Mouse (Mus musculus) forebrain, embryonic 11.5 days (tissue): ENCODE measurements at regions not wholly inside any gene's neighbourhood (a gene's known extent, or its start where the extent isn't known, plus 50 kb on each side); places are given as distances from the start of the nearest gene placed in this dataset.

ENCODE experiments used
- ATAC-seq: fragments of 200-750 bp; cut with Nextera tagmentation; replicated peaks from 2 replicates; pipeline ENCODE4 v1.8.0; 2017; ENCODE audit warnings: moderate TSS enrichment; ENCODE audit not compliant: low FRiP score
- DNase-seq: peaks from one replicate; pipeline ENCODE4 v3.0.0-alpha.2; 2017; ENCODE audit warnings: low spot score
- H3K27ac ChIP-seq: fragments of 300-500 bp; sonication (generic); 2 replicates; pipeline ENCODE4 v1.5.1; 2014; ENCODE audit warnings: low read depth, low read length
- H3K27me3 ChIP-seq: fragments of 300-500 bp; sonication (generic); 2 replicates; pipeline ENCODE4 v1.6.1; 2014; ENCODE audit warnings: mild to moderate bottlenecking, low read length, mixed read lengths; ENCODE audit not compliant: control insufficient read depth, insufficient read depth
- H3K36me3 ChIP-seq: fragments of 300-500 bp; sonication (generic); 2 replicates; pipeline ENCODE4 v1.6.1; 2014; ENCODE audit warnings: mild to moderate bottlenecking, low read length, moderate library complexity, mixed read lengths; ENCODE audit not compliant: control insufficient read depth, insufficient read depth
- H3K4me1 ChIP-seq: fragments of 300-500 bp; sonication (generic); replicated peaks from 2 replicates; pipeline ENCODE4 v1.6.1; 2014; ENCODE audit warnings: low read length, mixed read lengths; ENCODE audit not compliant: control insufficient read depth, insufficient read depth
- H3K4me2 ChIP-seq: fragments of 300-500 bp; sonication (generic); 2 replicates; pipeline ENCODE4 v1.6.1; 2014; ENCODE audit warnings: low read depth, mild to moderate bottlenecking, low read length, moderate library complexity, mixed read lengths; ENCODE audit not compliant: severe bottlenecking
- H3K4me3 ChIP-seq: fragments of 300-500 bp; sonication (generic); 2 replicates; pipeline ENCODE4 v1.5.1; 2014; ENCODE audit warnings: low read depth, low read length
- H3K9ac ChIP-seq: fragments of 300-500 bp; sonication (generic); 2 replicates; pipeline ENCODE4 v1.6.1; 2014; ENCODE audit warnings: low read length
- H3K9me3 ChIP-seq: fragments of 300-500 bp; sonication (generic); 2 replicates; pipeline ENCODE4 v1.6.1; 2016; ENCODE audit warnings: low read length, mixed read lengths; ENCODE audit not compliant: control insufficient read depth
- WGBS: fragments of 180-500 bp; shearing (Covaris S2); extraction: QIAGEN DNeasy Blood & Tissue Kit; methylation state at CpG from one replicate; pipeline ENCODE4 v1.1.7; 2014; 5-methylcytosine and 5-hydroxymethylcytosine counted together

GRCm38 (mm10) chr16:58236857-58237256, 171.4 kb upstream of the Dcbld2 start:
- ATAC-seq (no peak), DNase-seq (no peak)
- Histone ChIP-seq H3K27ac (no peak overlapping the region), H3K4me3 (no peak overlapping the region), H3K9ac (no peak overlapping the region), H3K4me2 (no peak overlapping the region), H3K9me3 (no peaks in the 10 kb centered on the region), H3K36me3 (no peaks in the 10 kb centered on the region), H3K4me1 (no peaks in the 10 kb centered on the region), H3K27me3 (no peaks in the 10 kb centered on the region)
- 85% methylated on average over 1 of the region's 1 CpGs for WGBS

- WGBS, result 85% methylated on average over 3 of the region's 3 CpGs
- ATAC-seq (no peak), DNase-seq (no peak)
- H3K36me3 ChIP-seq, result no peaks in the 10 kb centered on the region
- H3K4me1 ChIP-seq, result no peaks in the 10 kb centered on the region
- H3K9me3 ChIP-seq, result no peaks in the 10 kb centered on the region
- H3K27ac ChIP-seq, result no peak overlapping the region
- no peak overlapping the region for H3K4me2 ChIP-seq
- H3K4me3 ChIP-seq, result no peak overlapping the region
- no peak overlapping the region for H3K9ac ChIP-seq
- no peaks in the 10 kb centered on the region for H3K27me3 ChIP-seq
These were observed 132.0 kb upstream of the Dcbld2 start for GRCm38 (mm10) chr16:58276281-58276680.

GRCm38 (mm10) chr16:58281474-58281873, 126.8 kb upstream of the Dcbld2 start:
- no peak for DNase-seq
- WGBS, result 68% methylated on average over 3 of the region's 3 CpGs
- Histone ChIP-seq H3K36me3 (no peaks in the 10 kb centered on the region), H3K4me1 (no peaks in the 10 kb centered on the region), H3K9me3 (no peaks in the 10 kb centered on the region), H3K27me3 (no peaks in the 10 kb centered on the region), H3K4me3 (no peak overlapping the region), H3K4me2 (no peak overlapping the region), H3K9ac (no peak overlapping the region), H3K27ac (no peak overlapping the region)
- ATAC-seq, result no peak

- no peaks in the 10 kb centered on the region for H3K9me3 ChIP-seq
- ATAC-seq, result no peak
These were observed 113.8 kb upstream of the Dcbld2 start for GRCm38 (mm10) chr16:58294457-58294856.

GRCm38 (mm10) chr16:58295128-58295527, 113.1 kb upstream of the Dcbld2 start:
- ATAC-seq (no peak), DNase-seq (no peak)
- Histone ChIP-seq H3K9me3 (no peaks in the 10 kb centered on the region), H3K4me3 (no peak overlapping the region), H3K4me2 (no peak overlapping the region), H3K36me3 (no peaks in the 10 kb centered on the region), H3K4me1 (no peaks in the 10 kb centered on the region), H3K9ac (no peak overlapping the region), H3K27ac (no peak overlapping the region), H3K27me3 (no peaks in the 10 kb centered on the region)
- WGBS, result 87% methylated on average over 1 of the region's 1 CpGs

More at GRCm38 (mm10) chr16:58294457-58294856, 113.8 kb upstream of the Dcbld2 start:
- no peaks in the 10 kb centered on the region for H3K36me3 ChIP-seq
- H3K27ac ChIP-seq, result no peak overlapping the region
- DNase-seq, result no peak
- no peaks in the 10 kb centered on the region for H3K27me3 ChIP-seq
- no peak overlapping the region for H3K4me2 ChIP-seq
- no peak overlapping the region for H3K4me3 ChIP-seq
- no peak overlapping the region for H3K9ac ChIP-seq
- 94% methylated on average over 3 of the region's 3 CpGs for WGBS
- H3K4me1 ChIP-seq, result no peaks in the 10 kb centered on the region

- ATAC-seq (peak; percentile 82), DNase-seq (peak; percentile 67)
- 18% methylated on average over 4 of the region's 4 CpGs for whole genome bisulfite sequencing
- no peaks in the 10 kb centered on the region for H3K36me3 ChIP-seq
- no peak overlapping the region for H3K4me3 ChIP-seq
- H3K27ac ChIP-seq, result no peak overlapping the region
- H3K4me2 ChIP-seq, result no peak overlapping the region
- H3K27me3 ChIP-seq, result no peaks in the 10 kb centered on the region
- H3K4me1 ChIP-seq, result no peaks in the 10 kb centered on the region
- no peak overlapping the region for H3K9ac ChIP-seq
- H3K9me3 ChIP-seq, result no peaks in the 10 kb centered on the region
These were observed 108.7 kb upstream of the Dcbld2 start for GRCm38 (mm10) chr16:58299495-58299894.

GRCm38 (mm10) chr16:58300098-58300497, 108.1 kb upstream of the Dcbld2 start:
- H3K9ac ChIP-seq, result no peak overlapping the region
- H3K27ac ChIP-seq, result no peak overlapping the region
- H3K4me3 ChIP-seq, result no peak overlapping the region
- H3K36me3 ChIP-seq, result no peaks in the 10 kb centered on the region
- no peaks in the 10 kb centered on the region for H3K9me3 ChIP-seq
- H3K4me2 ChIP-seq, result no peak overlapping the region
- 92% methylated on average over 6 of the region's 6 CpGs for WGBS
- no peaks in the 10 kb centered on the region for H3K27me3 ChIP-seq
- ATAC-seq (no peak), DNase-seq (no peak)
- no peaks in the 10 kb centered on the region for H3K4me1 ChIP-seq

- ATAC-seq, result no peak; the same call in 1 of the 2 replicates
These were observed 104.7 kb upstream of the Dcbld2 start for GRCm38 (mm10) chr16:58303555-58303954.

GRCm38 (mm10) chr16:58316889-58317455, 91.3 kb upstream of the Dcbld2 start:
- ATAC-seq, result no peak
- no peaks in the 10 kb centered on the region for H3K4me1 ChIP-seq
- H3K36me3 ChIP-seq, result no peaks in the 10 kb centered on the region
- DNase-seq, result no peak
- H3K4me3 ChIP-seq, result no peak overlapping the region
- no peaks in the 10 kb centered on the region for H3K9me3 ChIP-seq
- H3K27me3 ChIP-seq, result no peaks in the 10 kb centered on the region
- H3K9ac ChIP-seq, result no peak overlapping the region
- H3K27ac ChIP-seq, result no peak overlapping the region
- WGBS, result 57% methylated on average over 6 of the region's 6 CpGs
- H3K4me2 ChIP-seq, result no peak overlapping the region

More at GRCm38 (mm10) chr16:58303555-58303954, 104.7 kb upstream of the Dcbld2 start:
- Histone ChIP-seq H3K9me3 (no peaks in the 10 kb centered on the region), H3K4me2 (no peak overlapping the region), H3K27ac (no peak overlapping the region), H3K27me3 (no peaks in the 10 kb centered on the region), H3K36me3 (no peaks in the 10 kb centered on the region), H3K4me1 (no peaks in the 10 kb centered on the region), H3K4me3 (no peak overlapping the region), H3K9ac (no peak overlapping the region)
- no peak for DNase-seq
- 21% methylated on average over 5 of the region's 5 CpGs for WGBS
